Mouse (Mus musculus) kidney, postnatal 10 days (tissue): ENCODE results near the gene Btnl9.
"Not testable (repeated sequence)": the region's sequence is repeated elsewhere in the genome, so short reads cannot be mapped to it uniquely, and the experiment has no call there.

ENCODE experiments used
- DNase-seq: peaks from one replicate; pipeline ENCODE4 v3.0.0; 2021; ENCODE audit warnings: mixed read lengths

Btnl9 gene

GRCm38 (mm10) chr11:49176047-49176779 is 10.7 kb downstream of the Btnl9 start:
- not testable (repeated sequence) for DNase-seq

- no peak for DNase-seq
These were observed 11.6 kb downstream of the Btnl9 start for GRCm38 (mm10) chr11:49175345-49175744.

- DNase-seq, result no peak
These were observed 16.4 kb downstream of the Btnl9 start for GRCm38 (mm10) chr11:49170576-49170975.

DNA sequence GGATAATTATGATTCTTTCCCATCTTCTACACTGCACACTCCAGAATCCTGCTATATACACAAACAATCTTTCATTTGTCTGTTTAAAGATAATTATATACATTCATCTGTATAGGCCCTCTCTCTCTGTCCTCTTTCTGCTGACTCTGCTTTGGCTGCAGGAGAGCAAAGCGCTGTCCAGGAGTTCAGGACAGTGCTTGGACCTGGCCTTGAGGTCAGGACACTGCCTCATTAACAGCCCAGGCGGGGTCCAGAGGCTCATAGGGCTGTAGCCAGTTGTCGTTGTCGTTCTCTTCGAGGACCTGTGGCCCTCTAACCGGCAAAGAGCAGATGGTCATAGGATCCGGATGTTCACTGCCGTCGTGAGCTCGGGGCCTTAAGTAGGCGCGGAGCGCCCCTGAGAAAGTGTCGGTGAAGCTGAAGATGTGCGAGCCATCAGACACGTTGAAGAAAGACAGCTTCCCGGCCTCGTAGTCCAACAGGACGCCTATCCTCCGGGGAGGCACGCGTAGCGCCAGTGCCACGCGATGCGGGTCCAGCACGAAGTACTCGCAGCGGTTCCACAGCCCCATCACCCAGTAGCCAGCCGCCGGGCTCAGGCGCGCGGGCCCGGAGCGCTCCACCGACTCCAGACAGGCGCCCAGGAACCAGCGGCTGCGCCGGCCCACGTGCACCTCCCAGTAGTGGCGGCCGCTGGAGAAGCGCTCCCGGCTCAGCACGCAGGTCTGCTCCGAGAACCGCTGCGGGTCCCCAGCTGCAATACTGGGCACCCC is 17.9 kb downstream of the Btnl9 start:
- DNase-seq, result peak; percentile 30

GRCm38 (mm10) chr11:49156821-49157814 is 29.8 kb downstream of the Btnl9 start:
- DNase-seq, result no peak

- no peak for DNase-seq
These were observed 32.9 kb downstream of the Btnl9 start, which contains the start of gene Olfr1394 for GRCm38 (mm10) chr11:49154077-49154476. TSS of gene Olfr1394 (plus strand) at chr11:49154377.

DNA sequence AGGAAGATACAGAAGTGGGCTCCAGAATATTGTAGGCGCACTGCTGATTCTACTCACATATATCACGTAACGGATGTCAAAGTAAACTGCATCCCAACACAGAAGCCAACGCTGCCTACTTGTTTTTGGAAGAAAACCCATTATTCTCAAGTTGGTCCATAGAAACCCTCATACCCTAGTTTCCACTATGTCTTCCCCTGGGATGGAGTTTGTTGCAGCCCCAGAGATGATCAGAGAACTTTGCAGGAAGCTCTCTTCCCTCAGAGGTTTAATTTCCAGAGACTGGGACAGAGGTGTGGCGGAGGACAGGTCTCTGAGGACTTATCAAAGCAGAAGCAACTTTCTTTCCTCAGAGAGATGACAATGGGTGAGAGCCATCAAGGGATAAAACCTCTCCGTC is 45.0 kb downstream of the Btnl9 start, which contains the start of gene Olfr1395:
Gene Olfr1395 (plus strand): TSS at position 301 of the 400 bp plus-strand sequence.
- DNase-seq, result no peak

DNA sequence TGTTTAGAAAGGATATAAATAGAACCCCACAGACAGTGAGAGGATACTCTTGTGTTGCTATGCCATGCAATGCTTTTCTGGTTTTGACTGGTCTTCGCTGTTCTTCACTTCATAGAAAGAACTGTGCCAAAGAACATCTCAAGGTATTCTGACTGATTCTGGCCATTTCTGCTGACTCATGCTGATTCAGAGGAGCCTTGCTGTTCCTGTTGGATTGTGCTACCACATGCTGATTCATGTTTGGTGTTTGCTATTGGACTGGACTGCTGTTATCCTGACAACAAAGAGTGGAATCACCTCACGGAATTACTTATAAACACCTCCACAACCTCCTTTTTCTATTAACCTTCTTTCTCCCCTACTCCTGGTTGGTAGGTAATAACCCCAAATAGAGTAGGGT is 62.8 kb downstream of the Btnl9 start:
- no peak for DNase-seq

- no peak for DNase-seq
These were observed 67.3 kb downstream of the Btnl9 start for GRCm38 (mm10) chr11:49119635-49120034.
